Mouse (Mus musculus): ENCODE data around the gene Nupr1. TPM values are rescaled to one million over a fixed set of nuclear protein-coding genes. Genes with fewer than 3 reads are reported as not detected.

The Nupr1 gene
- polyA plus RNA-seq, 1 experiment from 2014 or later: 29.8 TPM

Small RNA genes within 50 kb of the gene (microRNA-seq; reads per million reads assigned to microRNA genes)
- not detected for gene Mir7059

Other genes with a start within 250 kb of the Nupr1 start
- gene Nfatc2ip, start 234.1 kb downstream of the Nupr1 start, polyA plus RNA-seq (2015; fragmentation: Nextera tagmentation; extraction: Ambion mirVana): 2.0 and 2.2 TPM in 2 replicates
- gene Cd19, start 216.0 kb downstream of the Nupr1 start, polyA plus RNA-seq (2015; fragmentation: Nextera tagmentation; extraction: Ambion mirVana): 0.13 and 0.48 TPM in 2 replicates
- gene Rabep2, start 202.1 kb downstream of the Nupr1 start, polyA plus RNA-seq (2015; fragmentation: Nextera tagmentation; extraction: Ambion mirVana): 39.3 and 39.4 TPM in 2 replicates
- 82.8 and 290 TPM in 2 replicates for gene Atp2a1, start 167.8 kb downstream of the Nupr1 start, polyA plus RNA-seq (2015; fragmentation: Nextera tagmentation; extraction: Ambion mirVana)
- 51.9 and 53.7 TPM in 2 replicates for gene Sh2b1, start 155.4 kb downstream of the Nupr1 start, polyA plus RNA-seq (2015; fragmentation: Nextera tagmentation; extraction: Ambion mirVana)
- 120 and 130 TPM in 2 replicates for gene Tufm, start 143.5 kb downstream of the Nupr1 start, polyA plus RNA-seq (2015; fragmentation: Nextera tagmentation; extraction: Ambion mirVana)
- gene Atxn2l, start 127.4 kb downstream of the Nupr1 start, polyA plus RNA-seq (2015; fragmentation: Nextera tagmentation; extraction: Ambion mirVana): 41.9 and 47.0 TPM in 2 replicates
- gene Eif3c, start 64.5 kb downstream of the Nupr1 start, polyA plus RNA-seq (2015; fragmentation: Nextera tagmentation; extraction: Ambion mirVana): 173 and 191 TPM in 2 replicates
- gene Apobr, start 45.9 kb downstream of the Nupr1 start, polyA plus RNA-seq (2015; fragmentation: Nextera tagmentation; extraction: Ambion mirVana): 0.79 and 1.9 TPM in 2 replicates
- 32.7 and 37.7 TPM in 2 replicates for gene Cln3, start 45.0 kb downstream of the Nupr1 start, polyA plus RNA-seq (2015; fragmentation: Nextera tagmentation; extraction: Ambion mirVana)
- not detected in 2 replicates for gene Il27, start 35.9 kb downstream of the Nupr1 start, polyA plus RNA-seq (2015; fragmentation: Nextera tagmentation; extraction: Ambion mirVana)
- 43.4 and 43.9 TPM in 2 replicates for gene Sgf29, start 18.4 kb upstream of the Nupr1 start, polyA plus RNA-seq (2015; fragmentation: Nextera tagmentation; extraction: Ambion mirVana)
- 12.2 and 17.5 TPM in 2 replicates for gene Sult1a1, start 45.6 kb upstream of the Nupr1 start, polyA plus RNA-seq (2015; fragmentation: Nextera tagmentation; extraction: Ambion mirVana)
- 109 and 131 TPM in 2 replicates for gene Bola2, start 64.5 kb upstream of the Nupr1 start, polyA plus RNA-seq (2015; fragmentation: Nextera tagmentation; extraction: Ambion mirVana)
- gene Slx1b, start 64.9 kb upstream of the Nupr1 start, polyA plus RNA-seq (2015; fragmentation: Nextera tagmentation; extraction: Ambion mirVana): 10.5 and 12.3 TPM in 2 replicates
- 44.5 and 46.5 TPM in 2 replicates for gene Coro1a, start 76.9 kb upstream of the Nupr1 start, polyA plus RNA-seq (2015; fragmentation: Nextera tagmentation; extraction: Ambion mirVana)
- gene Mapk3, start 128.7 kb upstream of the Nupr1 start, polyA plus RNA-seq (2015; fragmentation: Nextera tagmentation; extraction: Ambion mirVana): 65.2 and 68.3 TPM in 2 replicates
- 16.8 and 17.7 TPM in 2 replicates for gene Gdpd3, start 135.5 kb upstream of the Nupr1 start, polyA plus RNA-seq (2015; fragmentation: Nextera tagmentation; extraction: Ambion mirVana)
- gene Ypel3, start 146.1 kb upstream of the Nupr1 start, polyA plus RNA-seq (2015; fragmentation: Nextera tagmentation; extraction: Ambion mirVana): 117 and 122 TPM in 2 replicates
- 0.37 and 0.46 TPM in 2 replicates for gene Tbx6, start 150.6 kb upstream of the Nupr1 start, polyA plus RNA-seq (2015; fragmentation: Nextera tagmentation; extraction: Ambion mirVana)
- gene Ppp4c, start 161.6 kb upstream of the Nupr1 start, polyA plus RNA-seq (2015; fragmentation: Nextera tagmentation; extraction: Ambion mirVana): 212 and 227 TPM in 2 replicates
- 0.22 and 0.56 TPM in 2 replicates for gene Fam57b, start 166.8 kb upstream of the Nupr1 start, polyA plus RNA-seq (2015; fragmentation: Nextera tagmentation; extraction: Ambion mirVana)
- not detected in 2 replicates for gene 4930451I11Rik, start 200.8 kb upstream of the Nupr1 start, polyA plus RNA-seq (2015; fragmentation: Nextera tagmentation; extraction: Ambion mirVana)
- gene Doc2a, start 216.6 kb upstream of the Nupr1 start, polyA plus RNA-seq (2015; fragmentation: Nextera tagmentation; extraction: Ambion mirVana): 0.57 and 0.82 TPM in 2 replicates
- gene Hirip3, start 231.1 kb upstream of the Nupr1 start, polyA plus RNA-seq (2015; fragmentation: Nextera tagmentation; extraction: Ambion mirVana): 26.7 and 30.1 TPM in 2 replicates
- 80.7 and 82.1 TPM in 2 replicates for gene Ino80e, start 231.5 kb upstream of the Nupr1 start, polyA plus RNA-seq (2015; fragmentation: Nextera tagmentation; extraction: Ambion mirVana)